In genomic region chr17:84194282-84195002, GRCm38 (mm10) we compare ENCODE assay signal across 16 mouse cellular contexts. TPM values are rescaled to one million over a fixed set of nuclear protein-coding genes. Genes with fewer than 3 reads are reported as not detected.
DNase-seq lines count a peak whose midpoint lies in the region; ATAC-seq lines count a peak whose summit lies in the region.
"Had no signal": no experiment of that assay in that cellular context is flagged by ENCODE, and none has a peak within 500 bp of the region (broad histone marks: within the 10 kb centered on the region; RNA-seq: fewer than 3 reads in every experiment).

No protein-coding gene starts in this region.

- WGBS in heart, embryonic 10.5 days: 61% methylated on average over 4 of the region's 4 CpGs
- 77% methylated on average over 4 of the region's 4 CpGs for WGBS in limb, embryonic 15.5 days

- H3K4me2 ChIP-seq in limb, embryonic 15.5 days: no peak overlapping the region
- H3K4me2 ChIP-seq: embryonic facial prominence, embryonic 15.5 days; forebrain, embryonic 13.5 days; hindbrain, embryonic 12.5 days; neural tube, embryonic 12.5 days had no signal

- no peak overlapping the region for H3K4me3 ChIP-seq in heart, embryonic 10.5 days
- H3K4me3 ChIP-seq in limb, embryonic 15.5 days: no peak overlapping the region
- H3K4me3 ChIP-seq: embryonic facial prominence, embryonic 15.5 days; forebrain, embryonic 13.5 days; hindbrain, embryonic 12.5 days; neural tube, embryonic 12.5 days had no signal

- no peaks in the 10 kb centered on the region for H3K27me3 ChIP-seq in heart, embryonic 10.5 days (ENCODE audit: insufficient read depth, poor library complexity, severe bottlenecking)
- no peaks in the 10 kb centered on the region for H3K27me3 ChIP-seq in limb, embryonic 15.5 days
- H3K27me3 ChIP-seq: embryonic facial prominence, embryonic 15.5 days; hindbrain, embryonic 12.5 days; megakaryocyte, embryonic 14.5 days; neural tube, embryonic 12.5 days had no signal

- H3K27ac ChIP-seq in heart, embryonic 10.5 days: peak overlapping the region; percentile 73
- peak overlapping the region; percentile 9; the same call in 1 of the 2 replicates for H3K27ac ChIP-seq in limb, embryonic 15.5 days
- H3K27ac ChIP-seq: embryonic facial prominence, embryonic 15.5 days; forebrain, embryonic 13.5 days; hindbrain, embryonic 12.5 days; neural tube, embryonic 12.5 days had no signal

- intact Hi-C loops in heart, postnatal 36 days (cut with DNase I): no loop called here

- ATAC-seq in limb, embryonic 15.5 days (ENCODE audit: insufficient number of reproducible peaks, low FRiP score, low TSS enrichment, low read depth): no peak
- ATAC-seq: forebrain, embryonic 13.5 days had no signal

- H3K36me3 ChIP-seq in heart, embryonic 10.5 days: peaks cover 10% of the 10 kb centered on the region; the same call in 1 of the 2 replicates
- H3K36me3 ChIP-seq in limb, embryonic 15.5 days: peaks cover 17% of the 10 kb centered on the region

- peaks cover 48% of the 10 kb centered on the region for H3K4me1 ChIP-seq in heart, embryonic 10.5 days
- peaks cover 14% of the 10 kb centered on the region for H3K4me1 ChIP-seq in limb, embryonic 15.5 days

- DNase-seq in heart, embryonic 10.5 days (ENCODE audit: low spot score): no peak
- no peak for DNase-seq in heart, postnatal 36 days
- DNase-seq in kidney, postnatal 10 days: peak; percentile 11
- DNase-seq in kidney, adult 18-20 months: no peak
- DNase-seq in A20 (ENCODE audit: low read depth, low spot score): peak; percentile 76
- no peak for DNase-seq in layer of hippocampus, adult 18-20 months (ENCODE audit: low spot score in 2 of 2)
- DNase-seq: cerebellum, adult 11-12 months; kidney, adult 9 months; right cerebral cortex, postnatal 14 days; thymus, adult 2 months had no signal

- H3K9ac ChIP-seq in limb, embryonic 15.5 days: no peak overlapping the region
- H3K9ac ChIP-seq: embryonic facial prominence, embryonic 15.5 days; forebrain, embryonic 13.5 days; hindbrain, embryonic 12.5 days; neural tube, embryonic 12.5 days had no signal

- H3K9me3 ChIP-seq in heart, embryonic 10.5 days: no peaks in the 10 kb centered on the region
- no peaks in the 10 kb centered on the region for H3K9me3 ChIP-seq in limb, embryonic 15.5 days
- H3K9me3 ChIP-seq: embryonic facial prominence, embryonic 15.5 days; forebrain, embryonic 13.5 days; hindbrain, embryonic 12.5 days; megakaryocyte, embryonic 14.5 days; neural tube, embryonic 12.5 days had no signal

RNA-seq across cellular contexts. Expression of gene Zfp36l2, which starts 6.7 kb away (rescaled TPM):
- 5.2 and 10.4 TPM in 2 replicates for polyA plus RNA-seq in heart, embryonic 10.5 days (2016; fragmentation: Nextera tagmentation; extraction: Ambion mirVana)
- total RNA-seq in heart, postnatal 36 days (2021): 10 to 100 TPM; 26.4 to 31.6 TPM
- polyA plus RNA-seq in limb, embryonic 15.5 days (2015; fragmentation: Nextera tagmentation; extraction: Ambion mirVana): 19.5 and 22.5 TPM in 2 replicates
- 10 to 100 TPM; 22.0 to 32.5 TPM for total RNA-seq in layer of hippocampus, adult 18-20 months (2021)

Comparison
In these comparisons a context has a peak if more than half of its experiments do, and no peak if none do; other contexts are left out.
1. DNase-seq: peak in kidney, postnatal 10 days (single experiment) and A20 (single experiment); none in heart, embryonic 10.5 days (single experiment), heart, postnatal 36 days (0 of 2), kidney, adult 18-20 months (single experiment) and layer of hippocampus, adult 18-20 months (0 of 2).